Mouse (Mus musculus) kidney, embryonic 16.5 days (tissue): ENCODE measurements around the gene Pla2g4d. TPM values are rescaled to one million over a fixed set of nuclear protein-coding genes. Genes with fewer than 3 reads are reported as not detected.

Experiments used
- ATAC-seq: fragments of 200-750 bp; cut with Nextera tagmentation; 2 replicates; pipeline ENCODE4 v1.8.0; 2017; ENCODE audit warnings: moderate TSS enrichment; ENCODE audit not compliant: low FRiP score, low TSS enrichment
- H3K27ac ChIP-seq: fragments of 300-500 bp; sonication (generic); 2 replicates; pipeline ENCODE4 v1.5.1; 2014; ENCODE audit warnings: low read length
- H3K27me3 ChIP-seq: fragments of 300-500 bp; sonication (generic); 2 replicates; pipeline ENCODE4 v1.6.1; 2014; ENCODE audit warnings: low read length, control low read depth, mixed read lengths; ENCODE audit not compliant: insufficient read depth
- H3K36me3 ChIP-seq: fragments of 300-500 bp; sonication (generic); 2 replicates; pipeline ENCODE4 v1.6.1; 2014; ENCODE audit warnings: low read length, control low read depth, mixed read lengths; ENCODE audit not compliant: insufficient read depth
- H3K4me1 ChIP-seq: fragments of 300-500 bp; sonication (generic); 2 replicates; pipeline ENCODE4 v1.6.1; 2014; ENCODE audit warnings: low read length, control low read depth, mixed read lengths; ENCODE audit not compliant: insufficient read depth
- H3K4me2 ChIP-seq: fragments of 300-500 bp; sonication (generic); replicated peaks from 2 replicates; pipeline ENCODE4 v1.6.1; 2014; ENCODE audit warnings: low read depth, low read length
- H3K4me3 ChIP-seq: fragments of 300-500 bp; sonication (generic); 2 replicates; pipeline ENCODE4 v1.5.1; 2014; ENCODE audit warnings: mild to moderate bottlenecking, low read length
- H3K9ac ChIP-seq: fragments of 300-500 bp; sonication (generic); replicated peaks from 2 replicates; pipeline ENCODE4 v1.6.1; 2014; ENCODE audit warnings: low read length
- H3K9me3 ChIP-seq: fragments of 300-500 bp; sonication (generic); 2 replicates; pipeline ENCODE4 v1.6.1; 2016; ENCODE audit warnings: low read length, control low read depth
- WGBS: fragments of 180-500 bp; shearing (Covaris S2); extraction: QIAGEN DNeasy Blood & Tissue Kit; methylation state at CpG from one replicate; pipeline ENCODE4 v1.1.7; 2014; 5-methylcytosine and 5-hydroxymethylcytosine counted together
- polyA plus RNA-seq: library from polyadenylated mRNA; unstranded; fragments of >200 nt; fragmentation: Nextera tagmentation; extraction: Ambion mirVana; gene quantifications from 2 replicates; pipeline ENCODE4 v1.2.1, GENCODE M21; 2015

Pla2g4d gene
- polyA plus RNA-seq, 1 experiment from 2014 or later, result 0.14 TPM

- no peak overlapping the region for H3K27ac ChIP-seq
- H3K27me3 ChIP-seq, result no peaks in the 10 kb centered on the region
- peak overlapping the region; percentile 34 for H3K4me2 ChIP-seq
- H3K4me3 ChIP-seq, result peak overlapping the region; percentile 11
- H3K36me3 ChIP-seq, result no peaks in the 10 kb centered on the region
- 3% methylated on average over 9 of the region's 9 CpGs for WGBS
- ATAC-seq, result peak; percentile 73
- H3K9me3 ChIP-seq, result no peaks in the 10 kb centered on the region
- no peaks in the 10 kb centered on the region for H3K4me1 ChIP-seq
- 0 out of 2 replicates have a peak overlapping the region, but pooled peaks have one; percentile 2 for H3K9ac ChIP-seq
Observed at GRCm38 (mm10) chr2:120268635-120269034, 20.4 kb downstream of the Pla2g4d start.

DNA sequence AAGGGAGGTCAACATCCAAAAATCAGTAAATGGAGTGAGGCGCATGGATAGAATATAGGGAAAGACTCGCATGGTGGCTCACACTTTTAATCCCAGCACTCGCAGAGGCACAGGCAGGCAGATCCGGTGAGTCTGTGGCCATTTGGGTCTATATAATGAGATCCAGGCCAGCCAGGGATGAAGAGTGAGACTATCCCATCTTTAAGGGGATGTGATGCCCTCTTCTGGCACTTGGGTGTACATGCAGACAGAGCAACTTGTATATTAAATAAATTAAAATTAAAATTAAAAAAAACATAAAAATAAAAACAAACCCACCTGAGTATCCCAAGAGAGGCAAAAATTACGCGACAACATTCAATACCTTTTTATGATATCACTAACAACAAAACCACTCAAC is 23.5 kb downstream of the Pla2g4d start:
- Histone ChIP-seq H3K27ac (no peak overlapping the region), H3K4me1 (no peaks in the 10 kb centered on the region), H3K36me3 (no peaks in the 10 kb centered on the region), H3K9ac (no peak overlapping the region), H3K27me3 (no peaks in the 10 kb centered on the region), H3K4me3 (no peak overlapping the region), H3K9me3 (no peaks in the 10 kb centered on the region), H3K4me2 (no peak overlapping the region)
- 74% methylated on average over 6 of the region's 6 CpGs for WGBS
- no peak for ATAC-seq

GRCm38 (mm10) chr2:120264858-120265257 is 24.1 kb downstream of the Pla2g4d start:
- WGBS, result 66% methylated on average over 10 of the region's 10 CpGs
- Histone ChIP-seq H3K36me3 (no peaks in the 10 kb centered on the region), H3K4me1 (no peaks in the 10 kb centered on the region), H3K4me3 (no peak overlapping the region), H3K9me3 (no peaks in the 10 kb centered on the region), H3K9ac (no peak overlapping the region), H3K27me3 (no peaks in the 10 kb centered on the region), H3K4me2 (no peak overlapping the region), H3K27ac (no peak overlapping the region)
- ATAC-seq, result no peak

DNA sequence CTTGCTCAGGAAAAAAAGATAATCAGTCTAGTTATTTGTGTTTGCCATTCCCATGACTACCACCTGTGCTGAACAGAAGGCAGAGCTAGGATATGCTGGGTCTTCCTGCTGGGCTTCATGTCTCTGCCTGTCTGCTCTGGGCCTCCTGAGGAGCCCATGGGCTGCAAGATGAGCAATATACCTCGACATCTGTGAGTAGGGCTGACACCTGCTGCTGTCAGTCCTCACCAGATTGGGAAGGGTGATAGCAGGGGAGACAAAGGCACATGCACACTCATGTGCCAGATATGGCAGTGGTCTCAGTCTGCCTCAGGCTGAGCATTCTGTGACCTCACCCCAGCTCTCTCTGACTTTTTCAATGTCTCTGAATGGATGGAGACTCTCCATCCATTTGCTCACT is 26.1 kb downstream of the Pla2g4d start:
- Histone ChIP-seq H3K27me3 (no peaks in the 10 kb centered on the region), H3K9me3 (no peaks in the 10 kb centered on the region), H3K4me3 (no peak overlapping the region), H3K4me1 (no peaks in the 10 kb centered on the region), H3K36me3 (no peaks in the 10 kb centered on the region), H3K4me2 (no peak overlapping the region), H3K27ac (no peak overlapping the region), H3K9ac (no peak overlapping the region)
- no peak for ATAC-seq
- WGBS, result 36% methylated on average over 1 of the region's 1 CpGs

DNA sequence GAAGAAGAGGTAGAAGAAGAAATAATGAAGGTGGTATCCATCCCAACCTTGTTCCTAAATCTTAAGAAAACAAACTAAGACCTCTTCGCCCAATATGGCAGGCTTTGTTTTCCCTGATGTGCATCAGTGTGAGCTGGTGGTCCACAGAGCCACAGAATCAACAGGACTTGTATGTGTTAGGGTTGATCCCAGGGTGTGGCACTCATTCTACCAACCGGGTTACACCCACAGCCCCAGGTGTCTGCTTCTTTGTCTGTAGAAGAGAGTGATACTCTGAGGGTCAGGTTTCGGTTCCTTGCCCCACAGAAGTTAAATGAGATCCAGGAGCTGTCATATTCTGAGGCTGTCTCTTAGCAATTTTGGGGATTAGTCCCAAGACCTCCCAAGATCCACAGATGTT is 27.7 kb downstream of the Pla2g4d start:
- 69% methylated on average over 3 of the region's 3 CpGs for WGBS
- Histone ChIP-seq H3K4me1 (no peaks in the 10 kb centered on the region), H3K9me3 (no peaks in the 10 kb centered on the region), H3K4me3 (no peak overlapping the region), H3K9ac (no peak overlapping the region), H3K36me3 (no peaks in the 10 kb centered on the region), H3K27me3 (no peaks in the 10 kb centered on the region), H3K27ac (no peak overlapping the region), H3K4me2 (no peak overlapping the region)
- ATAC-seq, result no peak

DNA sequence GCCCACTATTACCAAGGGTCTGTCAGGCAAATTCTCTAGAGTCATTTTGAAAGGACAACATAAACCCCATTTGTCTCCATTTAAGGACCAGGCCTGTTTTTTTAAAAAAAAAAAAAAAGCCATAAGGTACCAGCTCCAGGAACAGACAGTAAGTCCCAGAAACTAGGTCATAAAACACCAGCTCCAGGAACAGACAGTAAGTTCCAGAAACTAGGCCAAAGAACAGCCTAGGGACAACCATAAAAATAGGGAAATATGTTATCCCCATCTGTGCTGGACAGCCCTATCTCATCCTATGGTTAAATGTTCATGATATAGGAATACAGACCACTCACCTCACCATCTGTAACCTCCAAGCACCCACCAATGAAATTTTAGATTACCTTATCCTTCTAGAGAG is 32.7 kb downstream of the Pla2g4d start:
- Histone ChIP-seq H3K4me2 (no peak overlapping the region), H3K27ac (no peak overlapping the region), H3K4me1 (no peaks in the 10 kb centered on the region), H3K9ac (no peak overlapping the region), H3K4me3 (no peak overlapping the region), H3K9me3 (no peaks in the 10 kb centered on the region), H3K36me3 (no peaks in the 10 kb centered on the region), H3K27me3 (no peaks in the 10 kb centered on the region)
- no peak for ATAC-seq

GRCm38 (mm10) chr2:120252644-120253043 is 36.4 kb downstream of the Pla2g4d start:
- Histone ChIP-seq H3K27ac (no peak overlapping the region), H3K9me3 (no peaks in the 10 kb centered on the region), H3K36me3 (no peaks in the 10 kb centered on the region), H3K4me1 (no peaks in the 10 kb centered on the region), H3K4me2 (no peak overlapping the region), H3K4me3 (no peak overlapping the region), H3K27me3 (no peaks in the 10 kb centered on the region), H3K9ac (no peak overlapping the region)
- no peak for ATAC-seq
- 87% methylated on average over 6 of the region's 6 CpGs for WGBS

- ATAC-seq, result no peak
- H3K36me3 ChIP-seq, result no peaks in the 10 kb centered on the region
- 18% methylated on average over 9 of the region's 9 CpGs for WGBS
- H3K27ac ChIP-seq, result no peak overlapping the region
- H3K4me3 ChIP-seq, result peak overlapping the region; percentile 36
- H3K9ac ChIP-seq, result peak overlapping the region; percentile 46; the same call in 1 of the 2 replicates
- peak overlapping the region; percentile 72 for H3K4me2 ChIP-seq
- peaks cover 7% of the 10 kb centered on the region; the same call in 1 of the 2 replicates for H3K27me3 ChIP-seq
- H3K9me3 ChIP-seq, result no peaks in the 10 kb centered on the region
- H3K4me1 ChIP-seq, result peaks cover 4% of the 10 kb centered on the region; the same call in 1 of the 2 replicates
Observed at GRCm38 (mm10) chr2:120245421-120246016, 43.5 kb downstream of the Pla2g4d start.

GRCm38 (mm10) chr2:120244679-120245420 is 44.1 kb downstream of the Pla2g4d start, which contains the start of gene Pla2g4e:
TSS of gene Pla2g4e (minus strand) at chr2:120245335.
- 4% methylated on average over 27 of the region's 27 CpGs for WGBS
- no peaks in the 10 kb centered on the region for H3K36me3 ChIP-seq
- no peak for ATAC-seq
- H3K27ac ChIP-seq, result no peak within 1 kb of the TSS
- H3K9ac ChIP-seq, result peak within 1 kb of the TSS; percentile 46
- H3K9me3 ChIP-seq, result no peaks in the 10 kb centered on the region
- peak within 1 kb of the TSS; percentile 36 for H3K4me3 ChIP-seq
- H3K4me1 ChIP-seq, result peaks cover 4% of the 10 kb centered on the region; the same call in 1 of the 2 replicates
- H3K4me2 ChIP-seq, result peak within 1 kb of the TSS; percentile 72
- H3K27me3 ChIP-seq, result peaks cover 7% of the 10 kb centered on the region; the same call in 1 of the 2 replicates

DNA sequence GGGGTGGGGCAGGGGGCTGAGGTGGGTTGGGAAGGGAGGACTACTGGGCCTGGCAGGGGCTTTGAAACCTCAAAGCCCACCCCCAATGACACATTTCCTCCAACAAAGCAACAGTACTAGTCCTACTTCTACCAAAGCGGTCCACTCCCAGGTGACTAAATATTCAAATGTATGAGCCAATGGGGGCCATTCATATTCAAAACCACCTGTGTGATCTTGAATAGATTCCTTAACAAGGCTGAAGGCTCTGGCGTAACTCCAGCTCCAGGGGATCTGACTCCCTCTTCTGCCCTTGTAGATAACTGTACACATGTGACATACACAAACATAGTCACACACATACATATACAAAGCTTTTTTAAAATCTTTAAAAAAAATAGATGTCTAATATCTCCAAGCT is 45.0 kb downstream of the Pla2g4d start:
- Histone ChIP-seq H3K9me3 (no peaks in the 10 kb centered on the region), H3K36me3 (no peaks in the 10 kb centered on the region), H3K4me1 (peaks cover 4% of the 10 kb centered on the region; the same call in 1 of the 2 replicates), H3K9ac (no peak overlapping the region), H3K27me3 (peaks cover 7% of the 10 kb centered on the region; the same call in 1 of the 2 replicates), H3K27ac (no peak overlapping the region), H3K4me2 (no peak overlapping the region), H3K4me3 (no peak overlapping the region)
- WGBS, result 94% methylated on average over 2 of the region's 2 CpGs
- no peak for ATAC-seq
